Mouse (Mus musculus) gastrocnemius, postnatal 10 days (tissue): ENCODE results near the gene Anapc4. TPM values are rescaled to one million over a fixed set of nuclear protein-coding genes. Genes with fewer than 3 reads are reported as not detected.

Source experiments
- DNase-seq: peaks from one replicate; pipeline ENCODE4 v3.0.0; 2021; ENCODE audit warnings: mixed read lengths
- total RNA-seq, 2 experiments: library from RNA; stranded (reverse); gene quantifications; 2 replicates each; pipeline ENCODE4 v1.2.3; 2021

Gene Anapc4
- total RNA-seq, 2 experiments from 2014 or later = 42.5 to 52.7 TPM

DNA sequence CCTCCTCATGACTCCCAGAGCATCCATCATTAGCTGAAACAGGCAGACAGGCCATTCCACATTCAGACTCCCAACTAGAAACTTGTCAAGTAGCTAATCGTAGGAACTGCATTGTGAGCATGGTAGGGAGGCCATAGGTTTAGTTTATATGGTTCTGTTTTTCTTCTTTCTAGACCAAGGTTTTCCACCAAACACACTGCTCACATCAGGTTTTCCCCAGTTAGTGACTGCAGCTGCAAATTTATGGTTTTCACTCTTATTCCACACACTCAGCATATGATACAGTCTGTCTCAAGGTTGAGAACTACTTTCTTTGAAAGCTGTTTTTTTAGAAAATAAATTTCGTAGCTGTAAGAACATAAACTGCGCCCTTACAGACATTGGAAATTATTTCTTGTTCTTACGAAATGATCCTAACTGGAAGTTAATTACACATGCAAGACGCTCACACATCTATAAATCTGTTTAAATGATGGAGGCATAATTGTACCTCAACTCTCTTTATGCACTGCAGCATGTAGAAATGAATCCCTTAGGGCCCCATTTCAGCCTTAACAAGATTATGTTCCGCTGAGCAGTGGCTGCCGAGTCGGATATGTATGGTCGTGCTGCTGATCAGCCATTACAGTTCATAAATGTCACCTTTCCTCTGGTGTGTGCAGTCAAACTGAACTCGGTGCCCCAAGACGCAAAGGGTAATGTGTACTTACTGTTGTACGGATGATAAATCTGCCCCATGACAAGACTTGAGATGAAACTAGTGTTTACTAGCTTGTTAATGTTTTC, 35.3 kb downstream of the Anapc4 start:
- DNase-seq = no peak

DNA sequence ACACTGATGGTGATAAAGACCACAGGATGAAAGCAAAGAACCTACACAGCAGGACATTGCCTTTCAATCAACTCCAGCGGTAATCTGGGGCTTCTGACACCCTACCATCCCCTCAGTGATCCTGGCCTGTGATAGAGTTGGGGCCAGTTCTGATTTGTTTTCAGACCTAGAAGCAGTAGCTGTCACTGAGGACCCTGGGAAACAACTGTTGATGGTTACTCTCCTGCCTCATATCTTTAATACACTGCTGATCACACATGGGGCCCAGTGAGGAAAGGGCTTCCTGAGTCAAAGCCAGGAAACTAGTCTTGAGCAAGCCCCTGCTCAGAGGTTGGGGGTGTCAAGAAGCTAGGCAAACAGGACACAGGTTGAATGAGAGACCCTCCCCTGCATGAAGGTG, 37.6 kb downstream of the Anapc4 start:
- DNase-seq = no peak

DNA sequence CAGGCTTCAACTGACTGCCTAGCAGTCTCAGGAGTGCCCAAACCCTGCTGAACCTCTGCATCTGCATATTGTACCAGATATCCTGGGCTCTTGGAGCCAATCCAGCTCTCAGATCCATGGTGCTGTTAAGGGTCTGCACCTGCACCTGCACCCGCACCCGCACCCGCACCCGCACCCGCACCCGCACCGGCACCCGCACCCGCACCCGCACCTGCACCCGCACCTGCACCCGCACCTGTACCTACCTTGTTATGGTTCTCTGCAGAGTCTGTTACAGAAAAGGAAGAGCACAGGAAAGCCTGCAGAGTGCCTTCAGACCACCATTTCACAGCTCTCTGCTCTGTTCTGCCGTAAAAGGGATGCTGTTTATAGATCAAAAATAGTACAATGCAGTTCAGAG, 38.2 kb downstream of the Anapc4 start:
- no peak for DNase-seq

DNA sequence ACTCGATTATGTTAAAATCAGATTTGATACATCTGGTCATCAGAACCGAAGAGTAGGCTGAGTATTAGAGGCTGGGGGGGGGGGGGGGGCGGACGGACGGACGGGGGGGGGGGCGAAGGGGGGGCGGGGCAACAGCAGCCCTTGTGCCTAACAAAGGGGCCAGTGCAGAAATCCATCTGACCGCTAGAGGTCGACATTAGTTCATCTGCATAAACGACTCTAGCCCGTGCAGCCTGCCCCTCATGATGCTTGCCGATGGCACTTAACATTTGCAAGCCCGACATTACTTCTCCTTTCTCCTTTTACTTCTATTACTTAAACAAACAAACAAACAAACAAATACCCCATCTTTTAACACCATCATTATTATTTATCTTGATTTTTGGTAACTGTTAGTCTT, 45.0 kb downstream of the Anapc4 start:
- DNase-seq = peak; percentile 50

DNA sequence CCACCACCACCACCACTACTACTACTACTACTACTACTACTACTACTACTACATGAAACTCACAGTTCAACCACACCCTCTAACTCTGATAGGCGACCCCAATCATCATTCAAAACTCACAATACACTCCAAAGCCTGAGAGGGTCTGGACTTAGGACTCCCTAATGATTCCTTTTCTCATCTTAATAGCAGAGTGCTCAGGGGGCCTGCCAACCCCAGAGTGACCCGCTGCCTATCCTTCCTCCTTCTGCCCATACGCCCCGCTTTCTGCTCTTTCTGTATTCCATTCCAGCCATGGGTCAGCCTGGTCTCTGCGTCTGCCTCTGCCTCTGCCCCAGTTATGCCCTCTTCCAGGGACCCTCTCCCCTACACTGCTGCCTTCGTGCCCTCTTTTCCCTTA, 46.1 kb downstream of the Anapc4 start:
- DNase-seq = no peak

DNA sequence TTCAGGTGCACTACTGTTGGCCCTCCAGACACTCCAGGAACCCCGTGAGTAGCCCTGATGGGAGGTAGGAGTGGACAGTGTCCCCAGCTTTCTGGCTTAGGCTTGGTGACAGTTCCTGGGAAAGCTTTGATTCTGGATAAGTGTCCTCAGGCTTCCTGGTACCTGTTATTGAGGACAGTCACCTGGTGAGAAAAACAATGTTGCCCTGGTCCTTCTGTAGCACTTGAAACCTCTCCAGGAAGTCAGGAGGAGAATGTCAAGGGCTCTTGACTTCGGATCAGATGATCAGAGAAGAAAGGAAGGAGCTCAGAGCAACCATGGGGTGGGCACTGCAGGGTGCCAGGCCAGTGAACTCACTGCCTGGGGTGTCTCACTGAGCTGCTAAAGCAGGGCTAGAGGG, 48.6 kb downstream of the Anapc4 start:
- no peak for DNase-seq

DNA sequence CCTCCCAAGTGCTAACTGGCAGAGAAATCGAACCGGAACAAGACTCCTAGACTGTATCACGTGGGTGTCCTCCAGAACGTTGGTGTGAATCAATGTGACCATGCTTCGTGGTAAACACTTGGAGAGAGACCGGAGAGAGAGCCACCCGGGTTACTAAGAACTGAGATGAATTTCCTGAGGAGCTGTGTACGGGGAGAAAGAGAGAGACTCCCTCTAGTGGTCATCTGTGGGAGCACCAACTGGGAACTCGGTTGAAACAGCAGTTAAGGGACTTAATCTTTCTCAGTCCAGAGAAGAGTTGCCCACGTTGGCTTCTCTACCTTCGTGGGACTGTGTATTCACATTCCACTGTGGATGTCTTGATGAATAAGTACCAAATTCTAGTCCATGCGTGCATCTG, 53.3 kb downstream of the Anapc4 start:
- DNase-seq = peak; percentile 45

DNA sequence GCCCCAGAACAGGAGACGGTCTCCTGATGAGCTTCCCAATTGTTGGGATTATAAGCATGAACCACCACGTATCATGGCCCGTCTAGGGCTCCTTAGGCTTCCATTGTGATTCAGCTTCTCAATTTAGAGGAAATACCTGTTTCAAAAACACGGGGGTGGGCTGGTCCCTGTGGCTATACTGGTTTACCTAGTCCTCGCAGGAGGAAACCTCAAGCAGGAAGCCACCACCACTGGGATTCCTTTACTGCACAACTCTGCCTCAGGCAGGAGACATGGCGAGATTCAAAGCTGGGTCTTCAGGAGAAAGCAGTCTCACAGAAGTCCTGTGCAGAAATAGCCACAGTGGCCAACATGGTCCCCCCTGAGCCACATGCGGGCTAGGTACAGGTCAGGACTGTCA, 56.1 kb downstream of the Anapc4 start:
- DNase-seq = no peak

DNA sequence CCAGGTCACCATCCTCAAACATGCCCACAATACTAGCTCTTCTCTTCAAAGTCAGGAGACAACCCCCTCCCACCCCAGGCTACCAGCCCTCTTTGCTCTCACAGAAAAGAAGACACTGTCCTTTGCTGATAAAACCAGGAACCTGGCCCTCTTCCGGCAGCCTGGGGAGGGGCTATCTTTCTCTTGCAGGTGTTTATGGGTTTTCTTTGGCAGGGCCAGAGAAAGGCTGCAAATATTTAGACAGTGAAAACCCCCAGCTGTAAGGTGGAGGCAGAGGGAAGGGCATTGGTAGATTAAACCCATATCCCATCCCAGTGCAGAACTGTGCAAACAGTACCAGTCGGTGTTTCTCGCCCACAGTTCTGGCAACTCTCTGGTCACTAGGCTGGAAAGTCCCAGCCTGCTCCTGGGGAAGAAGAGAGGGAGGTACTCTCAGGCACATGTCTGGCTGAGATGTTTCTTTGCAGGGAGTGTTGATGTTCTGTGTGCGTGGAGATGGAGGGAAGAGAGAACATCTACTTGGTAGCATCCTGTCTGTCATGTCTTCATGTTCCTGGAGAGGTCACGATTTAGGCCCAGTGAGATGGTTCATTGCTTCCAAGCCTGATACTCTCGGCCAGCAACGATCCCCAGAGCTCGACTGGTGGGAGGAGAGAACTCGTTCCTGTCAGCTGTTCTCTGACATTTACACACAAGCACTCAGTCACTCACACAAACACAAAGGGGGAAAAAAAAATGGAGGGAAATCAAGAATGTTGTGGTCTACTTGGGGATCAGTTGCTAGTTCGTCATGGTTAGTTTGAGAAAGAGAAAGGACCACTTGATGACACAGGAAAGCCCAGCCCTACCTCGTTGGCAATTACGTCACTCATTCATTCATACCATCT, 58.4 kb downstream of the Anapc4 start:
- DNase-seq = no peak

DNA sequence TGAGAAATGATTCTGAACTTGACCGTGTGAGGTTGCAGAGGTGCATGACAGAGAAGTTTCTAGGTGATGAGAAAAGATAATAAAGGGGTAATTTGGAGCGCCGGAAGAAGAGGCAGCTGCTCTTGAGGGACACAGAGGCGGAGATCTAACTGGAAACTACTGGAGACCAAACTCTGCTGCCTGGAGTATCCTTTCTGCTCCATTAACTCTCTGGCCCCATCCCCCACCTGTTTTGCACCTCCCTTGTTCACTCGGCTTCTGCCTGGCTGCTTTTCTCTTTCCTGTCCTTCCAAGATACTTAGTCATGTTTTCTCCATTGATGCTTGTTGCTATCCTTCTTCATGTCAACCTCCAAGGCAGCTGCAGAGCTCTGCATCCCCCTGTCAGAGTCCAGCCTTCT, 60.1 kb downstream of the Anapc4 start:
- no peak for DNase-seq

DNA sequence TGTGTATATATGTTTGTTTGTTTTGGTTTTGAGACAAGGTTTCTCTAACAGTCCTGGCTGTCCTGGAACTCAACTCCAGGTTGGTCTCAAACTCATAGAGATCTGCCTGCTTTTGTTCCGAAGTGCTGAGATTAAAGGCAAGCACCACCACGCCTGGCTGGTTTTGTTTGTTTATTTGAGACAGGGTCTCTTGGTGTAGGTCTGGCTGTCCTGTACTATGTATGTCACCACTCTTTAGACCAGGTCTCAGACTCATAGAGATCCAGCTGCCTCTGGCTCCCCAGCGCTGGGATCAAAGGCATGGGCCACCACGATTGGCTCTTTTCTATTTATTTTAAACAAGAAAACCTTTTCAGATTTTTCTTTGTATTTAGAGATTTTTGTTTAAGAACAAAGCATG, 70.4 kb downstream of the Anapc4 start:
- no peak for DNase-seq

DNA sequence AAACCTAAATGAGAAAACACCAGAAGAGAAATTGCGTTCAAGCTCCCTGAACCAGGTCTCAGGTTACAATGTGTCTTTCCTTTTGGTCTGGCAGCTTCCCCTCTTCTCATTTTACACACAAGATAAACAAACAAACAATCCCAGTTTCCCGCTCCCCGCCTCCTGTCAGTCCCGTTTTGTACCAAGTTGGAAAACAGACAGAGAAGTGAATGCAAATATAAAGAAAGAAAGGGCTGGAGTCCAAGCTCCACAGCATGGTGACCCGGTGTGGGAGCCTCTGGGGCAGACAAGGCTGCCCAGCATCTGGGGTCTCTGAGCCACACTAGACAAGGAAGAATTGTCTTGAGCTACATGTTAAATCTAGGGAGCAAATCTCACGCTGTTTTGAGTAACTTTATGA, 70.9 kb downstream of the Anapc4 start:
- no peak for DNase-seq

DNA sequence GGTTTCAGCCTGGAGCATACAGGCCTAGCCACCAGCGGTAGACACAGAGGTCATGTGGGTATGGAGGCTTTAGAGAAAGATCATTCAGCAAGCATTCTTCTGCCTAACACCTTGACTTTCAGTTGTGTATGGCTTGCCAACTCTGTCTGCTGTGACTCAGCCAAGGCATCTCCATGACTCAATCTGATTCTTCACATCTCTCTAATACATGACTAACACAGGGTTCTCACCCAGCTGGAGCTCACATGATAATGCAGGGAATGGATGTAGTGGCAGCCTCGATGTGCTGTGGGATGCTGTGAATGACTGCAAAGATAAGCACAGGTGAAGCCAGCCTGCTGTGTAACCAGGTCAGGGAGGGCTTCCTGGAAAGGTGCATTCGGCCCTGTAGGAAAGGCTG, 74.4 kb downstream of the Anapc4 start:
- no peak for DNase-seq

DNA sequence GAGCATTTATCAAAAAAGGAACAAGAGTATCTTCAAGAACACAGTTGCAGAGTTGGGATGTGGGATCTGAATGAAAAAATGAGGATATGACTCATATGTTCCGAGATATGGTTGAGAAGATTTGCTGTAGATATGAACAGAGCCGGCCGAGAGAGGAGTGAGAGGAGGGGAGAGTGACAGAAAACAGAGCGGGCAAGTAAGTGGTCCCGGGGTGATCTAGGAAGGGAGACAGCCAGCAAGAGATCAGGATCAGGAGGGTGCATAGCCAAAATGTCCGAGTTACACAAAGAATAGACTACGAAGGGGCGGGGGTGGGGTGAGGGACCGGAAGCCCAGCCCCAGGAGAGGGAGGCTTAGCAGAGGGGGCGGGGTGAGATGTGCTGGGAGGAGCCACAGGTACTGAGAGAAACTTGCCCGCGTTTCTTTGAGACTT, 76.4 kb downstream of the Anapc4 start:
- no peak for DNase-seq

DNA sequence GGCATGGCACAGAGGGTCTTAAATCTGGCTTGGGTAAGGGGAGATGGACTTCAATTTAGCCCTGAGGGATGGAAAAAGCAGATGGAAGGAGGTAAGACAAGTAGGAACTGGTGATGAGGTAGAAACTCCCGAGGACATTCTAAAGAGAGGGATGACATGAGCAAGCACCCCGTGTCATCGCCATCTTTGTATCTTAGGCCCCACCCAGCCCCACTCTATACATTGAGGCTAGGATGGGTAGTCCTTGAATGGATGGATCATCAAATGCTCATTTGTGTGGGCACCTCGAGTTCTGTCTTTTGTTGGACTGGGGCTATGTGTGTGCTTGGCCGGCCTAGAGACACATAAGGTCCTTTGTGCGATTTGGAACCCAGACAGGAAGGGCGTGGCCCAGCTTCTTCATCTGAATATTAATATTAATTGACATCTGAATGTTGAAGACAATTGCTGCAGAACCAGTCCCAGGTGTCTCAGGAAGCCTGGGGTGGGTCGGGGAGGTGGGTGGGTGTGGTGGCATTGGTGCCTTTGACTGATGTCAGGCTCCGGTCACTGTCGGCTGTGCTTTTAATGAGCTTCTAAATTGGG, 77.6 kb downstream of the Anapc4 start:
- DNase-seq = no peak

DNA sequence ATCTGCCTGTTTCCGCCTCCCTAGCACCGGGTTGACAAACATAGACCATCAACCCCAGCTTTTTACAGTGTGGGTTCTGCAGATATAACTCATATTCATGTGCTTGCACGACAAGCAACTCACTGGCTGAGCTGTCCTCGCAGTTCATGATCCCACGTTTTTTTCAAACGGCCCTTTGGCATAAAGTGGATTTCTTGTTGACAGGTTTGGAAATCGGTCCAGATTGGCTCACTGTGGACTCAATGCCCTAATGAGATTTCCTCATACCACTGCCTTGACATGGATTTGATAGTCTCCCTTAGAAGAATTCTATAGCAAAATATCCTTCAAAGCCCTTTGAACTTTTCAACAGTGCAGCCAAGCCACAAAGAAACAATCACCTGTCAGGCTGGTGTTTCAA, 79.9 kb downstream of the Anapc4 start:
- no peak for DNase-seq

DNA sequence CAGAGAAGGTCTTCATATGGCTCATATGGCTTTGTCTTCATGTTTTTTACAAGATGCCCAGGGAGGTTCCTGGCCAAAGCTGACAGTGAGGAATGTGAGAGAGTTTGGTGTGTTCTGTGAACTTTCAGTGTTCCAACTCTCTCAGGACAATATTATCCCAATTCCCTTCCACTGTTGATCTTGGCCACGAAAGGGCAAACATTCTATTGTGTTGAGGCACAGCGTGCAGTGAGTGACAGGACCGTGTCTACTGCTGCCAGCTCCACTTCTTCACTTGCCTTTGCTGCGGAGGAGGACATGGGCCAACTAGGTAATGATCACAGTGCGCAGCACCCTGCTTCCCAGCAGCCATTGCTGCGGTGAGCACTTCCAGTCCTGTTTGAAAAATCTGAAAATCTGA, 82.4 kb downstream of the Anapc4 start:
- no peak for DNase-seq

Other genes starting within 250 kb of the Anapc4 start
- gene Sepsecs, start 164.3 kb upstream of the Anapc4 start, total RNA-seq = 1 to 10 TPM; 7.1 to 7.8 TPM
- 1 to 10 TPM; 3.7 to 6.4 TPM for gene Pi4k2b, start 92.4 kb upstream of the Anapc4 start, total RNA-seq
- gene Zcchc4, start 58.6 kb upstream of the Anapc4 start, total RNA-seq = 1 to 10 TPM; 5.5 to 7.5 TPM
- gene Slc34a2, start 204.1 kb downstream of the Anapc4 start, total RNA-seq = not detected